Mouse (Mus musculus) fat pad, adult 2 months (tissue): ENCODE results near the gene Tgm1.
A peak's percentile ranks its signal among the peaks of the same experiment; 100 is the strongest.

Experiments
- DNase-seq: peaks from one replicate; pipeline ENCODE4 v3.0.0-alpha.2; 2011; ENCODE audit warnings: low read depth, low spot score; ENCODE audit errors: extremely low read depth

Gene Tgm1

GRCm38 (mm10) chr14:55724411-55724871 is 10.7 kb upstream of the Tgm1 start:
- no peak for DNase-seq

GRCm38 (mm10) chr14:55723433-55723832 is 9.7 kb upstream of the Tgm1 start:
- DNase-seq = no peak

- DNase-seq = no peak
These were observed 8.8 kb upstream of the Tgm1 start for GRCm38 (mm10) chr14:55722438-55722945.

- no peak for DNase-seq
These were observed 8.1 kb upstream of the Tgm1 start, which contains the start of gene Rabggta for GRCm38 (mm10) chr14:55721700-55722437. Gene Rabggta, minus strand, starts transcription at chr14:55722263.

- DNase-seq = no peak
These were observed 7.3 kb upstream of the Tgm1 start for GRCm38 (mm10) chr14:55721076-55721475.

GRCm38 (mm10) chr14:55720666-55721065 is 6.9 kb upstream of the Tgm1 start:
- no peak for DNase-seq

GRCm38 (mm10) chr14:55719737-55720136 is 6.0 kb upstream of the Tgm1 start:
- no peak for DNase-seq

GRCm38 (mm10) chr14:55716884-55717283 is 3.2 kb upstream of the Tgm1 start:
- DNase-seq = no peak

- no peak for DNase-seq
These were observed 2.5 kb upstream of the Tgm1 start for GRCm38 (mm10) chr14:55716271-55716670.

GRCm38 (mm10) chr14:55714893-55715292 is 1.2 kb upstream of the Tgm1 start:
- no peak for DNase-seq

- DNase-seq = no peak
These were observed 558 bp downstream of the Tgm1 start for GRCm38 (mm10) chr14:55713007-55713728.

GRCm38 (mm10) chr14:55711786-55712185 is 1.9 kb downstream of the Tgm1 start:
- DNase-seq = no peak

GRCm38 (mm10) chr14:55709509-55709908 is 4.2 kb downstream of the Tgm1 start:
- no peak for DNase-seq

GRCm38 (mm10) chr14:55707397-55707796 is 6.3 kb downstream of the Tgm1 start:
- no peak for DNase-seq

GRCm38 (mm10) chr14:55706051-55706600 is 7.6 kb downstream of the Tgm1 start:
- DNase-seq = no peak

GRCm38 (mm10) chr14:55702761-55703160 is 11.0 kb downstream of the Tgm1 start:
- DNase-seq = no peak

GRCm38 (mm10) chr14:55701131-55701530 is 12.6 kb downstream of the Tgm1 start:
- DNase-seq = no peak

GRCm38 (mm10) chr14:55697226-55697625 is 16.5 kb downstream of the Tgm1 start:
- DNase-seq = no peak

- DNase-seq = no peak
These were observed 24.3 kb downstream of the Tgm1 start for GRCm38 (mm10) chr14:55689433-55689832.

- no peak for DNase-seq
These were observed 31.6 kb downstream of the Tgm1 start for GRCm38 (mm10) chr14:55682118-55682493.

- peak; percentile 54 for DNase-seq
These were observed 32.3 kb downstream of the Tgm1 start, which contains the start of gene Tinf2 for GRCm38 (mm10) chr14:55681160-55682117. Gene Tinf2, minus strand, starts transcription at chr14:55681820.
